Mouse (Mus musculus) heart, embryonic 11.5 days (tissue): ENCODE measurements at regions not wholly inside any gene's neighbourhood (a gene's known extent, or its start where the extent isn't known, plus 50 kb on each side); places are given as distances from the start of the nearest gene placed in this dataset.

Source experiments
- ATAC-seq: fragments of 200-750 bp; cut with Nextera tagmentation; replicated peaks from 2 replicates; pipeline ENCODE4 v1.8.0; 2017; ENCODE audit warnings: moderate library complexity; ENCODE audit not compliant: insufficient number of reproducible peaks, low FRiP score, low TSS enrichment
- H3K27ac ChIP-seq: fragments of 300-500 bp; sonication (generic); 2 replicates; pipeline ENCODE4 v1.5.1; 2014; ENCODE audit warnings: mild to moderate bottlenecking, low read depth, low read length
- H3K27me3 ChIP-seq: fragments of 300-500 bp; sonication (generic); 2 replicates; pipeline ENCODE4 v1.6.1; 2014; ENCODE audit warnings: mild to moderate bottlenecking, low read length, mixed read lengths; ENCODE audit not compliant: control insufficient read depth, insufficient read depth
- H3K36me3 ChIP-seq: fragments of 300-500 bp; sonication (generic); 2 replicates; pipeline ENCODE4 v1.6.1; 2014; ENCODE audit warnings: mild to moderate bottlenecking, low read length, moderate library complexity, mixed read lengths; ENCODE audit not compliant: control insufficient read depth, insufficient read depth
- H3K4me1 ChIP-seq: fragments of 300-500 bp; sonication (generic); 2 replicates; pipeline ENCODE4 v1.6.1; 2014; ENCODE audit warnings: low read length; ENCODE audit not compliant: control insufficient read depth, insufficient read depth
- H3K4me2 ChIP-seq: fragments of 300-500 bp; sonication (generic); 2 replicates; pipeline ENCODE4 v1.6.1; 2014; ENCODE audit warnings: mild to moderate bottlenecking, moderate library complexity
- H3K4me3 ChIP-seq: fragments of 300-500 bp; sonication (generic); 2 replicates; pipeline ENCODE4 v1.5.1; 2014; ENCODE audit warnings: low read depth, low read length
- H3K9ac ChIP-seq: fragments of 300-500 bp; sonication (generic); 2 replicates; pipeline ENCODE4 v1.6.1; 2014; ENCODE audit warnings: mild to moderate bottlenecking, low read depth, low read length, moderate library complexity
- H3K9me3 ChIP-seq: fragments of 300-500 bp; sonication (generic); replicated peaks from 2 replicates; pipeline ENCODE4 v1.6.1; 2016; ENCODE audit warnings: low read length; ENCODE audit not compliant: control insufficient read depth
- WGBS: fragments of 180-500 bp; shearing (Covaris S2); extraction: QIAGEN DNeasy Blood & Tissue Kit; methylation state at CpG from one replicate; pipeline ENCODE4 v1.1.7; 2014; ENCODE audit not compliant: insufficient replicate concordance; 5-methylcytosine and 5-hydroxymethylcytosine counted together

DNA sequence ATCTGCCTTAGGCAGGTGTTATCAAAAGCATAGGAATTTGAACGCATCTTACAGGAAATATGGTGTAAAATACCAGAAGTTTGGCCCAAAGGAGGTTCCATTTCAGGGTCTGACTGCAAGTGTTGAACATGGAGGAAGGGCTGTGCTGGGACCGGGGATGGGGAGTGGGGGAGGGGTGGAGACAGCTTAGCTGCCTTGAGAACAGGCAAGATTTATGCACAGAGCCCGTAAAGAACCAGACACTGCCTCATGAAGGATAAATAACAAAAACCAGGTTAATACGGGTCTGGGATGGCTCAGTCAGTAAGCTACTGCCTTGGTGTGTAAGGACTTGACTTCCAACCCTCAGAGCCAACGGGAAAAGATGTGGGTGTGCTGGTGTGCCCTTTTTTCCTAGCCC is 91.1 kb downstream of the 3110018I06Rik start:
- Histone ChIP-seq H3K27me3 (no peaks in the 10 kb centered on the region), H3K9me3 (no peaks in the 10 kb centered on the region), H3K27ac (no peak overlapping the region), H3K9ac (no peak overlapping the region), H3K4me2 (no peak overlapping the region), H3K4me1 (no peaks in the 10 kb centered on the region), H3K36me3 (no peaks in the 10 kb centered on the region), H3K4me3 (no peak overlapping the region)
- WGBS, result 71% methylated on average over 5 of the region's 5 CpGs
- no peak for ATAC-seq

DNA sequence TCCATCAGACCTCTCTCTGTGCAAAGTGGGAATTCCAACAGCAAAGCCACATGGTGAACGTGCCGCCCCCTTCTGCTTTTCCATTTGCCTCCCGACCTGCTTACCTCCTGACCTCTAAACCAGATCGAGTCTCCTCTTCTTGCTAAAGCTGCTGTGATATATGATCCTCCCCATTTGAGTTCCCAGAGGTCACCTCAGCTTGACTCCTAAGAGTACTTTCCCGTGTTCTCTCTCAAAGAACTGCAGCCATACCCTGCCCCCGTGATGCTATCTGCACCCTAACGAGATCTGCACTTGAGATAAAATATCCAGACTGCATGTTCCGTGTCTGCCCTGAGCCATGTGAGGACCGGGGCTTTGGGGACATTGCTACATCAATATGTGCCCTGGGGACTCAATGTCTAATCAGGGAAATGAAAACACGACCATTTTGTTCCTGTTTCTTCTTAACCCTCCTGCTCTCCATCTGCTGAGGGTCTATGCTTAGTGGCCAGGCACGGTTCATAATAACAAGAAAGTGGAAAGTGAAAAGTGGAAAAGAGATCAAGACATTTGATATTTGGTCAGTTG is 94.8 kb downstream of the 3110018I06Rik start:
- ATAC-seq, result no peak
- no peaks in the 10 kb centered on the region for H3K27me3 ChIP-seq
- no peak overlapping the region for H3K4me2 ChIP-seq
- no peak overlapping the region for H3K27ac ChIP-seq
- WGBS, result 29% methylated on average over 11 of the region's 11 CpGs
- no peak overlapping the region for H3K4me3 ChIP-seq
- H3K9me3 ChIP-seq, result no peaks in the 10 kb centered on the region
- H3K36me3 ChIP-seq, result no peaks in the 10 kb centered on the region
- no peaks in the 10 kb centered on the region for H3K4me1 ChIP-seq
- no peak overlapping the region for H3K9ac ChIP-seq

DNA sequence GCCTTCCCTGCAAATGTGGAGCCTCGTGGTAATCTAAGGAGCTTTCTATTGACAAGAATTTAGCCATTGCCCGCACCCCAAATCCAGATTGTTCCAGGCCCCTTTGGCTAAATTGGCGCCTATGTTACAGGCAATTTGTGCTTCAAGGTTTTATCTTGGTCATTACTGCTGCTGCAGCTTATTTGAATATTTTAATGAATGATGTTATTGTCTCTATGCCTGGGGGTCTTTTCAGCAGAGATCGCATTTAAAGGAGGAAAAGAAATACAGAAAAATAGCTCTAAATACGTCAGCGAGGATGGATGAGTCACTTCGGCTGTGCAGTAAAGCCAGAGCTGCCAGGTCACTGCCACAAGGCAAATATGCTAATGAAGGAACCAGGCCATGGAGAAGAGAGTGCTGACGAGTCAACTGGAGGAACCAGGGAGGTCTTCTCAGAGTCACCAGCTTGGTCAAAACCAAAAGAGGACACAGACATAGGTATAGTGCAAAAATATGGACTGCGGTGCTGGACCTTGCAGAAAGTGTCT is 97.3 kb downstream of the 3110018I06Rik start:
- no peak overlapping the region for H3K4me3 ChIP-seq
- no peak overlapping the region for H3K27ac ChIP-seq
- H3K27me3 ChIP-seq, result no peaks in the 10 kb centered on the region
- no peak overlapping the region for H3K9ac ChIP-seq
- H3K36me3 ChIP-seq, result no peaks in the 10 kb centered on the region
- H3K4me1 ChIP-seq, result no peaks in the 10 kb centered on the region
- H3K4me2 ChIP-seq, result no peak overlapping the region
- ATAC-seq, result no peak
- 75% methylated on average over 9 of the region's 9 CpGs for WGBS
- no peaks in the 10 kb centered on the region for H3K9me3 ChIP-seq

DNA sequence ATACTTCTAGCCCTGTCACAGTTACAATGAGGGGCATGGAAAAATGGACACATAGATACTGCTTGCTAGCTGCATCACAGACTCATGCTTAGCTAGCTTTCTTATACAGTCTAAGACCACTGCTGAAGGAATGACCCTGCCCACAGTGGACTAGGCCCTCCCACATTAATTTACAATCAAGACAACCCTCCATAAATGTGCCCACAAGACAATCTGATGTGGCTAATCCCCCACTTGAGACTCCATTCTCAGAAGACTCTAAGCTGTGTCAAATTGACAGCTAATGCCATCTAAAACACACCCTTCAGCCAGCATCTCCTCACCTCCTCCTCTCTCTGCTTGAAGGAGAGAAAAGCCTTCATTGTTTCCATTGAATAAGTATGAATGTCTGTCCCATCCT is 107.8 kb downstream of the 3110018I06Rik start:
- Histone ChIP-seq H3K4me2 (no peak overlapping the region), H3K4me3 (no peak overlapping the region), H3K27me3 (no peaks in the 10 kb centered on the region), H3K9ac (no peak overlapping the region), H3K9me3 (no peaks in the 10 kb centered on the region), H3K27ac (no peak overlapping the region), H3K36me3 (no peaks in the 10 kb centered on the region), H3K4me1 (no peaks in the 10 kb centered on the region)
- no peak for ATAC-seq

DNA sequence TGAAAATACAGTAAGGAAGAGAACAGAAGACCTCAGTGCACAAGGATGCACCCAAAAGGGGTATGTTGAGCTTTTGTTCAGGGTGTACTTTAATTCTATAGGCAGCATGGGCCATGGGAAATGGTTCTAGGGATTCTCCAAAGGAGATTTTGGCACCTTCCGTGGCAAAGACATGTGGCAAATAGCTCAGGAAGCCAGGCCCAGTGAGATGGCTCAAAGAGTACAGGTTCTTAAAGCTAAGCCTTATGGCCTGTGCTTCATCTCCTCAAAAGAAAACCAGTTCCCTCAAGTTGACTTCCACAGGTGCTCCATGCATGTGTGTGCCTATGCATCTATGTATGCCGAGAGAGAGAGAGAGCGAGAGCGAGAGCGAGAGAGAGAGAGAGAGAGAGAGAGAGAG is 112.1 kb downstream of the 3110018I06Rik start:
- no peak overlapping the region for H3K27ac ChIP-seq
- ATAC-seq, result no peak
- H3K4me3 ChIP-seq, result no peak overlapping the region
- whole genome bisulfite sequencing, result 94% methylated on average over 5 of the region's 5 CpGs
- H3K36me3 ChIP-seq, result no peaks in the 10 kb centered on the region
- H3K9me3 ChIP-seq, result no peaks in the 10 kb centered on the region
- H3K27me3 ChIP-seq, result no peaks in the 10 kb centered on the region
- no peak overlapping the region for H3K4me2 ChIP-seq
- no peak overlapping the region for H3K9ac ChIP-seq
- H3K4me1 ChIP-seq, result no peaks in the 10 kb centered on the region

DNA sequence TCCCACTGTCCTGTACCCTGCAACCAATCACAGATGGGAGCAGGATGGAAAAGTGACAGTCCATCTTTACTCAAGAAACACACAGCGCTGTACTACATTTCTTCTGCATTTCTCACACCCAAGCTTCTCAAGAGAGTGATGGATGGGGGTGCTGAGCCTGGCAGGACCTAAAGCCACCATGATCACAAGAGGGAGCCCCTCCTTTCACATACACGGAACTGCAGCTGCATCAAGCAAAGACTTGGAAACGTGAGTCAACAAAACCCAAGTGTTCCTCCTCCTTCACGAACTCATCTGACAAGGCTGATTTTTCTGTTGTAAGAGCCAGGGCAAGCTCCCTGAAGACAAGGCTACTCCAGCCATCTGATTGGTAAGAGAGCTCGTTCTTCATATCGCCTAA is 120.5 kb downstream of the 3110018I06Rik start:
- H3K36me3 ChIP-seq, result no peaks in the 10 kb centered on the region
- H3K9ac ChIP-seq, result no peak overlapping the region
- no peak overlapping the region for H3K4me3 ChIP-seq
- ATAC-seq, result no peak
- H3K27me3 ChIP-seq, result no peaks in the 10 kb centered on the region
- WGBS, result 67% methylated on average over 6 of the region's 6 CpGs
- no peak overlapping the region for H3K27ac ChIP-seq
- H3K9me3 ChIP-seq, result no peaks in the 10 kb centered on the region
- no peak overlapping the region for H3K4me2 ChIP-seq
- H3K4me1 ChIP-seq, result no peaks in the 10 kb centered on the region

DNA sequence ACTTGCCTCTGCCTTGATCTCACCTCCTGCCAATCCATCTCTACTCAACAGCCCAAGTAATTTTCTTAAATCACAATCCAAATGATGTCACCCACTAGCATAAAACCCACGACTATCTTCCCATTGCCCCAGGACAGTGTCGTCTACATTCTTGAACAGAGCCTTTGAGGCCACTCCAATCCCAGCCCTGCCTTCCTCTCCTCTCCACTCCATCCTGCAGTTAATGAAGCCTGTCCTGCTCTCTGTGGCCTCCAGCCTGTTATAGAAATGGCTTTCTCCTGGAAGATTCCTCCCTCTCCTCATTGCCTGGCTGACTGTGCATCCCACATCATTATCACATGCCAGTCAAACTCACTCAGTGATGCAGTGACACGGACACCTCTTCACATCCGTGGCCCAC is 121.6 kb downstream of the 3110018I06Rik start:
- 70% methylated on average over 4 of the region's 4 CpGs for WGBS
- Histone ChIP-seq H3K36me3 (no peaks in the 10 kb centered on the region), H3K4me1 (no peaks in the 10 kb centered on the region), H3K9ac (no peak overlapping the region), H3K27me3 (no peaks in the 10 kb centered on the region), H3K4me2 (no peak overlapping the region), H3K4me3 (no peak overlapping the region), H3K27ac (no peak overlapping the region), H3K9me3 (no peaks in the 10 kb centered on the region)
- no peak for ATAC-seq

DNA sequence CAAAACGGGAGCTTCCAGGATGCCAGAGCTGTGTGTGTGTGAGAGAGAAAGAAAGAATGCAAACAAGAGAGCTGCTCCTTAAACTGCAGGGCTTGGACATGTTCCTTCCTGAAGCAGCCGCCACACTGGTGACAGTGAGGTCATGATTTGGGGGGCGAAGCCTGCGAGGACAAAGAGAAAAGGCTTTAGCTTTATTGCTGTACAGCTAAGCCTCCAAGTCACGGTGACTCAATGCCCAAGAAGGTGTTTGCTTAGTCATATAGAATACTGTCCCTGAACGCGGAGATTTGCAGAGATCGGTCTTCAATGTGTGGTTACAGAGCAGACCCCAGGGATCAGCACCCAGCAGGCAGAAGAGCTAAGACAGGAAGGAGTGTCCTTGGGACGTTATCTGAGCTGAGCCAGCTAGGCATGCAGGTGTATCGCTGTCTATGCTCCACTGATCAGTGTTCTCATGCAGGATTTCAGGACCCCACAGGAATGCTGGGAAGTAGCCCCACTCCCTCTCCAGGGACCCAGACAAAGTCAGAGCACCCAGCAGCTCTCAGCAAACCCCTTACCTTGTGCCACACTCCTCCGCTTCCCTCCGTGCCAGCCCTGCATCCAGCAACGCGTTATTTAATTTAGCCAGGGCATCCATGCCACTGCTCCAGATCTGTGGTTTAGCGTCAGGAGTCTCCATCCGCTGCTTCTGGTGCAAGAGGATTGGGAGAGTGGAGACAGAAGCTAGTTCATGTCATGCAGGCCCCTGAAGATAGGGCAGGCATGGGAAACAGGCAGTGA is 129.0 kb downstream of the 3110018I06Rik start:
- Histone ChIP-seq H3K4me1 (no peaks in the 10 kb centered on the region), H3K36me3 (no peaks in the 10 kb centered on the region), H3K4me3 (no peak overlapping the region), H3K27me3 (no peaks in the 10 kb centered on the region), H3K4me2 (no peak overlapping the region), H3K27ac (no peak overlapping the region), H3K9ac (no peak overlapping the region), H3K9me3 (no peaks in the 10 kb centered on the region)
- 80% methylated on average over 16 of the region's 16 CpGs for WGBS
- ATAC-seq, result no peak

DNA sequence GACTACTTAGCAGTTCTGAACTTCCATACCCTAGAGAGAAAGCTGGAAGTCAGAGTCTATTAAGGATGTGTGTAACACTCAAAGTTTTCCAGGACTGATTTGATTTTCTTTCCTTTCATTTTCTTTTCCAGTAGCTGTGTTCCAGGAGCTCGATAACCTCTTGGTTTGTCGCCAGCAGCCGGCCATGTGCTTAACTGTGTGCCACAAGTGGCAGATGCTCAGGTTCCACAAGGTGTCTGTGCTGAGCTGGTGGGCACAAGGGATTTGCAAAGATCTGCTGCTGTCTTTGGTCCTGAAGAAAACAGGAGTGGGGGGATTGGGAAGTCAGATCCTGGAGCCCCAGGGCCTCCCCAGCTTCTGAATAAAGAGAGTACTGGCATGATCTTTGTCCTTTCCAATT is 136.0 kb downstream of the 3110018I06Rik start:
- no peak overlapping the region for H3K9ac ChIP-seq
- no peak overlapping the region for H3K4me2 ChIP-seq
- H3K4me1 ChIP-seq, result no peaks in the 10 kb centered on the region
- H3K27me3 ChIP-seq, result no peaks in the 10 kb centered on the region
- H3K9me3 ChIP-seq, result no peaks in the 10 kb centered on the region
- no peak overlapping the region for H3K4me3 ChIP-seq
- no peaks in the 10 kb centered on the region for H3K36me3 ChIP-seq
- no peak for ATAC-seq
- no peak overlapping the region for H3K27ac ChIP-seq
- WGBS, result 56% methylated on average over 3 of the region's 3 CpGs
